Mouse (Mus musculus) kidney, embryonic 14.5 days (tissue): ENCODE data around the gene Uqcrh. TPM values are rescaled to one million over a fixed set of nuclear protein-coding genes. Genes with fewer than 3 reads are reported as not detected.

Source experiments
- ATAC-seq: fragments of 200-750 bp; cut with Nextera tagmentation; 2 replicates; pipeline ENCODE4 v1.8.0; 2017; ENCODE audit warnings: moderate number of reproducible peaks, mild to moderate bottlenecking, moderate TSS enrichment, moderate library complexity; ENCODE audit not compliant: low FRiP score, low TSS enrichment
- H3K27ac ChIP-seq: fragments of 300-500 bp; sonication (generic); 2 replicates; pipeline ENCODE4 v1.5.1; 2014; ENCODE audit warnings: low read depth, mild to moderate bottlenecking, low read length, moderate library complexity, mixed read lengths
- H3K27me3 ChIP-seq: fragments of 300-500 bp; sonication (generic); 2 replicates; pipeline ENCODE4 v1.6.1; 2014; ENCODE audit warnings: mild to moderate bottlenecking, low read length; ENCODE audit not compliant: control insufficient read depth, insufficient read depth
- H3K36me3 ChIP-seq: fragments of 300-500 bp; sonication (generic); 2 replicates; pipeline ENCODE4 v1.6.1; 2014; ENCODE audit warnings: low read length, mixed read lengths; ENCODE audit not compliant: control insufficient read depth, insufficient read depth
- H3K4me1 ChIP-seq: fragments of 300-500 bp; sonication (generic); 2 replicates; pipeline ENCODE4 v1.6.1; 2014; ENCODE audit warnings: low read length, mixed read lengths; ENCODE audit not compliant: control insufficient read depth, insufficient read depth
- H3K4me2 ChIP-seq: fragments of 300-500 bp; sonication (generic); replicated peaks from 2 replicates; pipeline ENCODE4 v1.6.1; 2014; ENCODE audit warnings: low read depth, mild to moderate bottlenecking, low read length
- H3K4me3 ChIP-seq: fragments of 300-500 bp; sonication (generic); 2 replicates; pipeline ENCODE4 v1.5.1; 2014; ENCODE audit warnings: mild to moderate bottlenecking, low read length
- H3K9ac ChIP-seq: fragments of 300-500 bp; sonication (generic); 2 replicates; pipeline ENCODE4 v1.6.1; 2014; ENCODE audit warnings: low read depth, mild to moderate bottlenecking, low read length, moderate library complexity
- H3K9me3 ChIP-seq: fragments of 300-500 bp; sonication (generic); 2 replicates; pipeline ENCODE4 v1.6.1; 2016; ENCODE audit warnings: low read length; ENCODE audit not compliant: control insufficient read depth
- WGBS: fragments of 180-500 bp; shearing (Covaris S2); extraction: QIAGEN DNeasy Blood & Tissue Kit; methylation state at CpG from one replicate; pipeline ENCODE4 v1.1.7; 2014; 5-methylcytosine and 5-hydroxymethylcytosine counted together
- polyA plus RNA-seq: library from polyadenylated mRNA; unstranded; fragments of >200 nt; fragmentation: Nextera tagmentation; extraction: Ambion mirVana; gene quantifications from 2 replicates; pipeline ENCODE4 v1.2.1, GENCODE M21; 2014

The Uqcrh gene
- polyA plus RNA-seq, 1 experiment from 2014 or later, result 513 TPM

GRCm38 (mm10) chr4:116046604-116047003 lies 28.3 kb downstream of the Uqcrh start:
- Histone ChIP-seq H3K27ac (no peak overlapping the region), H3K4me1 (no peaks in the 10 kb centered on the region), H3K9ac (no peak overlapping the region), H3K4me2 (no peak overlapping the region), H3K9me3 (no peaks in the 10 kb centered on the region), H3K27me3 (no peaks in the 10 kb centered on the region), H3K36me3 (peaks cover 9% of the 10 kb centered on the region; the same call in 1 of the 2 replicates), H3K4me3 (no peak overlapping the region)
- WGBS, result 92% methylated on average over 2 of the region's 2 CpGs
- ATAC-seq, result no peak

GRCm38 (mm10) chr4:116042186-116042585 lies 32.7 kb downstream of the Uqcrh start:
- H3K4me2 ChIP-seq, result no peak overlapping the region
- no peaks in the 10 kb centered on the region for H3K4me1 ChIP-seq
- no peaks in the 10 kb centered on the region for H3K27me3 ChIP-seq
- no peak overlapping the region for H3K9ac ChIP-seq
- ATAC-seq, result no peak
- 87% methylated on average over 3 of the region's 3 CpGs for WGBS
- peaks cover 2% of the 10 kb centered on the region; the same call in 1 of the 2 replicates for H3K36me3 ChIP-seq
- no peaks in the 10 kb centered on the region for H3K9me3 ChIP-seq
- H3K27ac ChIP-seq, result no peak overlapping the region
- H3K4me3 ChIP-seq, result no peak overlapping the region

- H3K4me2 ChIP-seq, result no peak overlapping the region
- H3K9me3 ChIP-seq, result no peaks in the 10 kb centered on the region
- H3K27ac ChIP-seq, result no peak overlapping the region
- H3K4me3 ChIP-seq, result no peak overlapping the region
- no peaks in the 10 kb centered on the region for H3K4me1 ChIP-seq
- 85% methylated on average over 2 of the region's 2 CpGs for WGBS
- no peak for ATAC-seq
- H3K36me3 ChIP-seq, result peaks cover 6% of the 10 kb centered on the region; the same call in 1 of the 2 replicates
- no peak overlapping the region for H3K9ac ChIP-seq
- no peaks in the 10 kb centered on the region for H3K27me3 ChIP-seq
Observed at GRCm38 (mm10) chr4:116040466-116040865, 34.4 kb downstream of the Uqcrh start.

- Histone ChIP-seq H3K4me3 (no peak overlapping the region), H3K9ac (no peak overlapping the region), H3K36me3 (peaks cover 26% of the 10 kb centered on the region), H3K4me2 (no peak overlapping the region), H3K27ac (no peak overlapping the region), H3K27me3 (no peaks in the 10 kb centered on the region), H3K4me1 (no peaks in the 10 kb centered on the region), H3K9me3 (no peaks in the 10 kb centered on the region)
- WGBS, result 89% methylated on average over 5 of the region's 5 CpGs
- ATAC-seq, result no peak
Observed at GRCm38 (mm10) chr4:116033374-116033773, 41.5 kb downstream of the Uqcrh start.

- H3K9me3 ChIP-seq, result no peaks in the 10 kb centered on the region
- no peak overlapping the region for H3K4me2 ChIP-seq
- no peaks in the 10 kb centered on the region for H3K4me1 ChIP-seq
- H3K27me3 ChIP-seq, result no peaks in the 10 kb centered on the region
- no peak for ATAC-seq
- 89% methylated on average over 9 of the region's 9 CpGs for WGBS
- peaks cover 25% of the 10 kb centered on the region for H3K36me3 ChIP-seq
- H3K27ac ChIP-seq, result no peak overlapping the region
- H3K9ac ChIP-seq, result no peak overlapping the region
- no peak overlapping the region for H3K4me3 ChIP-seq
Observed at GRCm38 (mm10) chr4:116032906-116033305, 42.0 kb downstream of the Uqcrh start.

- 6% methylated on average over 13 of the region's 18 CpGs for WGBS
- Histone ChIP-seq H3K27ac (no peak within 1 kb of the TSS), H3K9me3 (no peaks in the 10 kb centered on the region), H3K27me3 (peaks cover 47% of the 10 kb centered on the region), H3K4me1 (no peaks in the 10 kb centered on the region), H3K9ac (peak within 1 kb of the TSS; percentile 64), H3K36me3 (no peaks in the 10 kb centered on the region), H3K4me3 (peak within 1 kb of the TSS; percentile 63), H3K4me2 (peak within 1 kb of the TSS; percentile 95)
- no peak; the same call in 1 of the 2 replicates for ATAC-seq
Observed at GRCm38 (mm10) chr4:116017902-116018746, 56.7 kb downstream of the Uqcrh start, which contains the start of gene Faah. TSS of gene Faah (minus strand) at chr4:116017926.

GRCm38 (mm10) chr4:116017300-116017901 lies 57.5 kb downstream of the Uqcrh start:
- peaks cover 47% of the 10 kb centered on the region for H3K27me3 ChIP-seq
- WGBS, result under 1% methylated on average over 57 of the region's 60 CpGs

More at GRCm38 (mm10) chr4:116017300-116017901, 57.5 kb downstream of the Uqcrh start:
- no peak overlapping the region for H3K27ac ChIP-seq
- peak overlapping the region; percentile 95 for H3K4me2 ChIP-seq
- peak overlapping the region; percentile 63 for H3K4me3 ChIP-seq
- no peaks in the 10 kb centered on the region for H3K4me1 ChIP-seq
- H3K9me3 ChIP-seq, result no peaks in the 10 kb centered on the region
- peak; percentile 87 for ATAC-seq
- peak overlapping the region; percentile 64 for H3K9ac ChIP-seq
- no peaks in the 10 kb centered on the region for H3K36me3 ChIP-seq
